Mouse (Mus musculus) urinary bladder, adult 18-20 months (tissue): ENCODE measurements around the gene St8sia1.
A peak's percentile ranks its signal among the peaks of the same experiment; 100 is the strongest.
"Not testable (repeated sequence)": the region's sequence is repeated elsewhere in the genome, so short reads cannot be mapped to it uniquely, and the experiment has no call there.

Source experiments
- DNase-seq, 2 experiments: peaks; one replicate each; pipeline ENCODE4 v3.0.0; 2022; ENCODE audit warnings: low spot score in 2 of 2, mixed read lengths in 2 of 2

St8sia1 gene

DNA sequence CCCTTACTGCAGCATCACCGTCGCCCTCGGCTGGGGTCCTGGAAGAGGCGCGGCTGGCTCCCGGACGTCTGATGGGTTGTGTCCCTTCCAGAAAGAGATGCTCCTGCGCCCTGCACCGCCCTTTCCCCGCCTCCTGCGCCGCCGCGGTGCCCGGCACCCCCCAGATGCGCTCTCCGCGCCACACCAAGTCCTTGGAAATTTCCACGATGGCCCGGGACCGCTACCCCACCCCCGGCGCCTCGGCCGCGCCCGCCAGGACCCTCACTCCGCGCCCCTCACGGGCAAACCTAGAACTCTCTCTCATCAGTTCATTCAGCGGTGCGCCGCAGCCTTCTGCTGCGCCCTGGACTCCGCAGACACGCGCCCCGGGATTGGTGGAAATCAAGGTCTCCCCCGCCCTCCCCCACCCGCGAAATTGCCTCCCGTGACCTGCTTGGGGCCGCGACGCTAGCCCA lies at the start of gene St8sia1:
Gene St8sia1, minus strand, starts transcription at position 377 of the 455 bp plus-strand sequence.
- no peak for DNase-seq

DNA sequence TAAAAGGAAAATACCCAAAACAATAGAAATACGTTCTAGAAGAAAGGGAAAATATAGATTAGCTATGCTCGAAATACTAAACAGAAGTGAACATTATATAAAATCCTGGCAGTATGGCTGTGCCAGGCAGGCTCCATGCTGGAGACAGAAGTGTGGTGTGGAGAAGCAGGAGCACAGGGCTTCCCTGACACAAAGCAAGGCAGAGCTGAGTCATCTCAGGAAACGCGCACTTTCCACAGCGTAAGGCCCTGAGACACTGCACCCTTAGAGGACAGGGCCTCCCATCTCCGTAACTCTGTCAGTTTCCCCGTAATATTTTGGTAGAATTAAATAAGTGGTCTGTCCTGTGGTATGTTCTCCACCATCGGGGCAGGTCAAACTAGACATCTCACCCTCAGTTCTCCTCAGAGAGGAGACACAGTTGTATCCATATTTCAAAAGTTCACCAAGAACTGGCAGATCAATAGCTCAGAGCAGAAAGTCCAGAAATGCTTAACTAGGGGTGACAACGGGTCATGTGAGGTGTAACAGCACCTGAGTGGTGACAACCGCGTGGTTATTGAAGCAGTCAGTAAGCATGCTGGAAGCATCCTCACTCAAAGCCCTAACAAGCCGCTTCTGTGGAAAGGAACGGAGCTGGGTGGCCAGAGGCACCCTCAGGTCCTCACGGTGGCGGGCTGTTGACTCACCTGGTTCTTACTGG lies 48.4 kb upstream of the St8sia1 start:
- DNase-seq, result no peak

DNA sequence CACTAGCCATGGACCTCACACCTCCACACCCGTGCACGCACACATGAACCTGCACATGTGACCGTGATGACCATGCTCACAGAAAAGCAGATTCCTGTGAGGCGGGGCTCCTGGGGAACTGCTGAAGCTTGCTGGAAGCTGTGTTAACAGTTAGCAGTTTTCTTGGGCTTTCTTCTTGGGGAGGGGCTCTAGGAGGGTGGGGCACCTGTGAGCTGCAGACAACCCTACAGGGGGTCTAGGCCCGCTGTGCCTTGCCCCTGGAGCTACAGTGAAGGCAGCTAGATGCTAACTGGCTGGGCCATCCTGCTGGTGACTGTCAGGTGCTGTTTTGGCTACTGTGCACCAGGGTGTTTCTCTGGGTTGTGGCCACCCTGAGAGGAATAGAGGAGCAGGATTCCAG lies 44.6 kb upstream of the St8sia1 start:
- no peak for DNase-seq

DNA sequence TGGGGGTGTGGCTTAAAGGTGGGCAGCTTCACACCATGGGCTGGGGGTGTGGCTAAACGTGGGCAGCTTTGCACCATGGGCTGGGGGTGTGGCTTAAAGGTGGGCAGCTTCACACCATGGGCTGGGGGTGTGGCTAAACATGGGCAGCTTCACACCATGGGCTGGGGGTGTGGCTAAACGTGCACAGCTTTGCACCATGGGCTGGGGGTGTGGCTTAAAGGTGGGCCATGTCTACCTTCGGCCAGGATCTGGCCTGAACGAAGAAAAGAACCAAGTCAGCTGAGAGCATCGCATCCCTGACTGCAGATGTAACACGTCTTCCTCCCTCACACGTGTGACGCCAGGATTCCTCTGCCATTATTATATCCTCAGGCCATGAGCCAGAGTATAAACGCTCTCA lies 41.0 kb upstream of the St8sia1 start:
- not testable (repeated sequence) for DNase-seq

DNA sequence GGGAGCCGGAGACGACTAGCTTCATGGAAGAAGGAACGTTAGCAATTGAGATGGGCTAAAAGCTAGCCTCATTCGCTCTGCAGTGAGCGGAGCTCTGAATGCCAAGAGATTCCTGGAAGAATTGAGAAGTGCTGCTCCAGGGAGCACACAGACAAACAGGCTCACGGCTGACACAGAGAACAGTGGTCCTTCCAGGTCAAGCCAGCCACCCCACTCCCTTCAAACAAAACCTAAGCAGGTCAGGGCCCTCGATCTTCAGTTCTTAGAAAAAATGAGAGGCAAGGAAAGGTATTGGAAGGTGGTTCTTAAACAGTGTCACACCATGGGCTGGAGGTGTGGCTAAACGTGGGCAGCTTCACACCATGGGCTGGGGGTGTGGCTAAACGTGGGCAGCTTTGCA lies 40.5 kb upstream of the St8sia1 start:
- DNase-seq, result no peak

DNA sequence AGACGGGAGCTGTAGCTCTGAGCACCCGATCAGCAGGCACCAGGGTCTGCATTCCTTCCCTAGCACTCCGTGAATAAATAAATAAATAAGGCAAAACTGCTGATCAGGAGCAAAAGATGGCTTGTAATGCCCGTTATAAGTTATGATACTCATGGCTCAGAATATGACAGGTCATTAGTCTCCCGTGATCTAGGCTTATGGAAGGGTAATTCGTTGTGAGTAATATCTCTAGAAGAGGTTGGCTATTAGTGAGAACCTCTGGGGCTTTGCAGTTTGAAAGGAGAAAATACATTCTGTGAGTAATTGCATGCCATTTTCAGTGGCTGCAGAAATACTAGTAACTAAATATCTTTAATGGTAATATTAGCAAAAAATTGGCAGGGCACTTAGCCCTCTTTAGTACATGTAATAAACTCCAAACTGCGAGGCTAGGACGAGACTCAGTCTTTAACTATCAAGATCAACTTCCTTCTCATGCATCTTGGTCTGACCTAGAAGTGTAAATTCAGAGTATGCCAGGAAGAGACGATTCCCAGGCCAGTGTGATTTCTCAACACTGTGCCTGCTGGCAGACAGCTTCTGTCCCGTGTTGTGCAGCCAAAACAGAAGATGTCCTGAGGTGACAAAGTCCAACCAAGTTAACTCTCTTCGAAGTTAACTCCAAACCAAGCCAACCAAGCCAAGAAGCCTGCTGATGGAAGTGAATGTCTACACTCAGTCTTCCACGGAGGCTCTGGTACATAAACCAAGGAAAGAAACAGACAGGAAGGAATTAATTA lies 34.2 kb upstream of the St8sia1 start:
- DNase-seq, result no peak

DNA sequence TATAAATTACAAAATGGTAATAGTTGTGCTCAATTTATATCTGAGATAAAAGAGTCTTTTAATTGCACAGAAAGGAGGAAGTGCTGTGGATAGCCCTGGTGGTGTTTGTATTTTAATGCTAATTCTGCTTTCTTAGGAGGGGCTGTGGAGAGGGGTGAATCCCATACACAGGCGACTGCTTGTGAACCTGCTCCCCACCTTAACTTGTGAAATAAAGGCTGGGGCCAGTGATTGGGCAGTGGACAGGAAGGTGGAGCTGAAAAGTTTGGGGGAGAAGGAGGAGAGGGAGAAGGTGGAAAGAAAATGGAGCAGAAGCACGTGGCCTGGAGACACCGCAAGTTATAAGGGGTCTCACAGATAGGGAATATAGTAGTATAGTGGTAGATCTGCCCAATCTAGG lies 32.6 kb upstream of the St8sia1 start:
- no peak for DNase-seq

DNA sequence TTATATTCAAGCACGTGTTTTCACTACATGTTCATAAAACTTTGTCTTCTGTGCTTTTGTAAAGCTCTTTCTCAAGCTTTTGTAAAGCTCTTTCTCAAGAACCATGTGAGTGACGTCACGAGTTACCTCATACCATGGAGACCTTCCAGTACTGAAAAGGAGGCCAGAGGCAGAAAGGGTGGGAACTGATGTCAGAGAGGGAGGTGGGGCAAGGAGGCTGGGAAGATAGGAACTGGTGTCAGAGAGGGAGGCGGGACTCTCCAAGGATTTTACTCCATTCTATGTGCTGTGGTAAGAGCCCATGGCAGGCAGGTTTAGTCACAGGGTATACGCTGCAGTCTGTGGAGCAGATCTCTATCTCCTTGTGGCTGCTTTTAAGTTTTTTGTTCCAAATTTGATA lies 31.3 kb upstream of the St8sia1 start:
- peak in 1 of 2 experiments; percentile 15 for DNase-seq

DNA sequence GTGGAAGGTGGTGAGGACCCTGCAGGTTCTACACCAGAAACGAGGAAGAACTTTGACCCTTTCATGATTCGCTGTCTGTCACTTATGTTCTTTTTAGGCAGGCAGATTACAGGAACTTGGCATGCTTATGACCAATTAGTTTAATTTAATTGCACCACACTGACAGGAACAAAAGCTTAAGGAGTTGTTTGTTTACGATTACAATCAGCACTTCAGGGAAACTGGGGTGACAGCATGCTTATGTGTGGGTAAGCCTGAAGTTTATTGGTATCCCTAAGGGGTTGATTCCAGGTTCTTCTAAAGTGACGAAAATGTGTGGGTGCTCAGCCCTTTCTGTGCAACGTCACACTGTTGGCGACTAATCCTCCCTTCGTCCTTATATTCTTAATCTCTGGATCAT lies 30.6 kb upstream of the St8sia1 start:
- DNase-seq, result no peak

DNA sequence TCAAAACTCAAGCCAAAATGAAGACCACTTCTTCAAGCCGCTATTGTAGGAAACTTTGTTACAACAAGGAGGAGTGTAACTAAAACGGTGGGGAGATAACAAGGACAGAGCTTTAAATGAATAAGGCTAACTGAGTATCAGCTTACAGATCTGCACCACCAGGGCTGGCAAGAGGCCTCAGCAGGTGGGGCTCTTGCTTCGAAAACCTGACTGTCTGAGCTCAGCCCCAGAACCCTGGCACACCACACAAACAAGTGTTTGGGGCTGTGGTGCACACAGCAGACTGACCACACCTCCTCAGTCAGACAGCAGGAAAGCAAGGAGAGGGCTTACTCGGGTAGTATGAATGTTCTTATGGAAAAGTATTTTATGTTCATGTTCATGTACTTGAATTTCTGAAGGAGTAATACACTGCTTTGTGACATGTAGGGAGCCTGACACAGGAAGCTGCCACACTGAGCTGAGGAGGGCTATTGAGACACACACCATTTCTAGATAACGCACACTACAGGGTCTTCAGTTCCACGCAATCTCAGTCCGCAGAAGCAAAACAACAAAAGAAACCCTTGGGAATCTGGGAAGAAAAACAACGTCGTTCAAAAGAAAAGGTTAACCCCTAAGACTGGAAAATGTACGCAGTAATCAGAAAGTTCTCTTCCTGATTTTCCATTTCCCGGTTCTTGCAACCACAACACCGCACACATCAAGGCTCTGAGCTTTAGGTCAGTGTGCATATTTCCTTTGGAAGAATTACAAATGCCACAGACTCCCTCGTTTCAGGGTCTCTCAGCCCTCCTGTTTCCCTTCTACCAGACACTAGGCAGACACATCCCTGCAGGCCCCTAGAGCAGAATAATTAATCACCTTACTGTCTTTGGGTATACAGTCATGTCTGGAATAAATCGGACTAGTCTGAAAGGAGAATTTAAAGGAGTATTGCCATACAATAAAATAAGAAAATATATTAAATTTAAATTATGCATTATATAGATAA lies 29.8 kb upstream of the St8sia1 start:
- DNase-seq, result no peak

DNA sequence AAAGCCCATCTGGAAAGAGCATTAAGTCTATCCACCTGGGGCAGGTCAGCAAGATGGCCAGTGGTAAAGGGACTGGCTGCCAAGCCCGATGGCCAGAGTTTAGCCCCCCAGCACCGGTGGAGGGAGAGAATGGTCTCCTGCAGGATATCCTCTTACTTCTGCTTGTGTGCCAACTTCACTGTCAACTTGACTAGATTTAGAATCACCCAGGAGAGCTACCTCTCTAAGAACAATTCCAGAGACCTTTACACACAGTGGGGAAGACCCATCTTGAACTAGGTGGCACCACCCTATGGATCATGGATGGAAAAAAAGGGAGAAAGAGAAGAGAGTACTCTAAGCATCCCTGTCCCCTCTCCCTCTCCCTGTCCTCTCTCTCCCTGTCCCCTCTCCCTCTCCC lies 28.7 kb upstream of the St8sia1 start:
- no peak for DNase-seq

DNA sequence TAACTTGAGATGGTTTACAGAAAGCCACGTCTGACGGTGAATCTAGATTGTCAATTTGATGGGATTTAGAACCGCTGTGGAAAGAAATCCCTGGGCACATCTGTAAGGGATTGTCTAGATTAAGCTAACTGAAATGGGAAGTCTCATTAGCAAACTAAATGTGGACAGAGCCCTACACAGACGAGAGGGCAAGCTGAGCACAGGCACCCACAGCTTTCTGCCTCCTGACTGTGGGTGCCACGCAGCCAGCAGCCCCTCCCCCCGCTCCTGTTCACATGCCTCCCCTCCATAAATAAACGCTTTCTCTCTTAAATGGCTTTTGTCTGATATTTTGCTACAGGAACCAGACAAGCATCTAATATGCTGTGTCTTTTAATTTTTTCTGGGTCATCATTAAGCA lies 27.8 kb upstream of the St8sia1 start:
- DNase-seq, result no peak

DNA sequence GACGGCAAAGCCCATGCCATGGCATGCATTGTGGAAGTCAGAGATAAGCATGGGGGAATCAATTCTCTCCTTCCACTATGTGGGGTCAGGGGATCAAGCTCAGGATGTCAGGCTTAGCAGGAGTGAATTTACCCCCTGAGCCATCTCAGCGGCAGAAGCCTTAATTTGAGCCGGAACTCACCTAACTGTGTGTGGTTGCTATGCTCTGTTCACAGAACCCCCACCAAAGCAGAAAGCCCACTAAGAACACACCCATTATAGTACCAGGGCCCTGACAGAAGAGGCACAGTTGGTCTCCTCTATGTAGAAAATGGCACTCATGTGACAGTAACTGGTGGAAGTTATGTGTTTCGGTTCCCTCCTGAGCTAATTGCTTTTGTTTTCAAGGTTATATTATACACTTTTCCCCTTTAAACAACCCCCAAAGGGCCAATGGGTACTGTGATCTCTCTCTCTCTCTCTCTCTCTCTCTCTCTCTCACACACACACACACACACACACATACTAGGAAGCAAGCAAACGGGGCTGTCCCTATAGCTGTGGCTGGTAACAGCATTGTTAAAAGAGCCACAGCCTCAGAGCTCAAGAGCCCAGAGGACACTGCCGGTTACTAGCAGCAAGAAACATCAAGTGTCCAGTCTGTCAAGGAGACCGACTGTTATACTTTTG lies 27.3 kb upstream of the St8sia1 start:
- no peak for DNase-seq

DNA sequence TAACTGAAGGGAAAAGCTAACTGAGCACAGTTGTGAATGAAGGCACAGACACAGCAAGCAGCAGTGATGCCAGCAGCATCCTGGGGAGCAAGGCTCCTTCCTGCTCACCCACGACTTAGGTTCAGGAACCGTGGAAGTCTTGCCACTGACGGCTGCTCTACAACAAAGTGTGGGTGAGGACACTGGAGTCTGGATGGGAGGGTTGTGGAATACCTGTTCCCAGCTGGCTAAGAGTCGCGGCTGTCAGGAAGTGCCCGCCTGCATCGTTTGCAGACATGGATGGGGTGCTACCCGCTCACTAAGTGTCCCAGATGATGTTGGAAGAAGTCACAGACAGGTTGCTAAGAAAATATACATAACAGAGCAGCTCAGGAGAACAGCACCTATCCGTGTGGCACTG lies 26.3 kb upstream of the St8sia1 start:
- DNase-seq, result no peak

DNA sequence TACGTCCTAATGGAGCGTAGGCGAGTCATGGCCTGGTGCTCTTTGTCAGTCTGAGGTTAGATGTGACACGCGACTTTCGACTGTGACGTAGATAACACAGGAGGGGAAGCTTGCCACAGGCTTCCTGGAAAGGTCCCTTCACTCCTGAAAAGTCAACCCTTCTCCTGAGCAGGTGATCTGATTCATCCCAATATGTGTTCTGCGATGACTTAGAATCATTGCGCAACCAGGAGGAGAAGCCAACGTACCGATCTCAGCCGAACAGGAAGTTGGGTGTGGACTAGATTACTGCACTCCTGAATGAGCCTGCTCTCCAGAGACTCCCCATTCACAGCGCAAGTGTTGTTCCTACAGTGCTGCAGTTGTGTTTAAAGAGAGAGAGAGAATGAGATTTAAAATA lies 25.2 kb upstream of the St8sia1 start:
- peak in 1 of 2 experiments; percentile 17 for DNase-seq

DNA sequence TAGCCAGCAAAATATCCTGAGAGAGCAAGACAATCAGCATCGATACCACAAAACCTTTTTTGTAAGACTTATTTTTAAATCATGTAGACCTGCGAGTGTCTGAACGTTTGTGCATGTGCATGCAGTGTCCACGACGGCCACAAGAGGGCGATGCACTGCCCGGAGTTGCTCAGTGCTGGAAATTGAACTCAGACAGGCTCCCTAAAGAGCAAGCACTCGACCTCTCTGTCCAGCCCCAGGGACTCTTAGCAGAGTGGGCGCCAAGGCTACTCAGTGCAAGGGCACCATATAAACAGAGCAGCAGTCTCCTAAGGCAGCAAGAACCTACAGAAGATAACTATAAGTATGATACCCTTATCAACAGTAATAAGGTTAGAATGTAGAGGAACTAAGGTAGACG lies 24.5 kb upstream of the St8sia1 start:
- DNase-seq, result no peak

DNA sequence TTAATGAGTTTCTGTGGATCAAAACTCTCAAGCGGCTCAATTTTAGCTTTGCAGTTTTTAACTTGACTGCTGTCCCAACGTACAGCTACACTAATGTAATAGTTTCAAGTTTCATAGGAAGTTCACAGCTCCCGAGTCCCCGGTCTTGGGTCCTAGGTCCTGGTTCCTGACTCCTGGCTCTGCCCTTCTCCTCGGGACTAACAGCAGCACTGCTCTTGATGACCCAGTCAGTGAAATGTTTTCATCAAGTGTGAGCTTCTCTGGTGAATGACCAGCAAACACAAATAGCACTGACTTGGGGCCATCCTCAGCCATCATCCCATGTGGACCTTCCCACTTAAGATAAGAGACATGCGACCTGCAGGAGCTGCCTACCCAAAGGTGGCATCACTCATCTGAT lies 24.0 kb upstream of the St8sia1 start:
- no peak for DNase-seq

DNA sequence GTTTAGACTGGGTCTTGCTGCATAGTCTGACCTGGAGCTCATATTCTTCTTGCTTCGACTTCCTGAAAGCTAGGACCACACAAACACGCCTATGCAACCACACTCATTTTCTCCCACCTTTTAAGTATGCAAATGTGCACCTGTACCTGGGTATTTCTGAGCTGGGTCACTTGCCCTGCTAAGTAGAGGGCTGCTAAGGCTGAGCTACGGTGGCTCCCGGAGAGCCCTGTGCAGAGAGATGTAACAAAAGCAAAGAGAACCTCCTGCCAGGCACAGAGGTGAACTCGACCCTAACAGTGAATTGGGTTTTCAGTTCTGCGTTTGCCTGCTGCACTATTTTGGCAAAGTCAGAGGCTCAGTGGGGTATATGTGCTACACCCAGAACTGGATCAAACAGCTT lies 23.4 kb upstream of the St8sia1 start:
- no peak for DNase-seq

DNA sequence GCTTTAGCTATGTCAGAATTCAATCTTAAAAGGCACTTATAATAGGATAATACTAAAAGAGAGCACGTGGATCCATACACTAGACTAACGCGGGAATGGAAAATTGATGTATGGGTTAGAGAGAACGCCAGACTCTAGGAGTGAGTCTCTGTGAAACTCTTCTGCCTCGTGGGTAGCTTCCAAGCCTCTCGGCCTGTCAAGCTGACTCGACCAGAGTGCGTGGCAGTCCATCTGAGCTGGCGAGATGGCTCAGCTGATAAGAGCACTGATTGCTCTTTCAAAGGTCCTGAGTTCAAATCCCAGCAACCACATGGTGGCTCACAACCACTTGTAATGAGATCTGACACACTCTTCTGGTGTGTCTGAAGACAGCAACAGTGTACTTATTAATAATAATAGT lies 22.5 kb upstream of the St8sia1 start:
- DNase-seq, result not testable (repeated sequence)

DNA sequence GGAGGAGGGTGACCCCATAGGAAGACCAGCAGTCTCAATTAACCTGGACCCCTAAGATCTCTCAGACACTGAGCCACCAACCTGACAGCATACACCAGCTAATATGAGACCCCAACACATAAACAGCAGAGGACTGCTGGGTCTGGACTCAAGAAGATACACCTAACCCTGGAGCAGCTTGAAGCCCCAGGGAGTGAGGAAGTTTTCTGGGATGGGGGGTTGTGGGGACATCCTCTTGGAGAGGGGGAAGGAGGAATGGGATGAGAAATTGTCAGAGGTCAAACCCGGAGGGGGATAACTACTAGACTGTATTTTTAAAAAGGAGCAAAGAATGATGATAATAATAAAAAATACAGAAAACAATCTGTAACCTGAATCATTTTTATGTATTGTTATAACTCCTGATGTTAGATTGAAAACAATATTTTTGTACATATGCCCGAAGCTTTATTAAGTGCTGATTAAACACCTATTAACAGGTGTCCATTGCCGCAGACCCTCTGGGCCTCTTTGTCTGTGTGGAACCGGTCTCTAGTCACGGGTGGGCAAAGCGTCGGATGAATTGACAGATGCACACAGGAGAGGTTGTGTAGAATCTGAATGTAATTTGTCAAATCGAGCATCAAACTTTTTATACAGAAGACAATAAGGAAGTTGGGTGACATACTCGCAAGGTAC lies 21.4 kb upstream of the St8sia1 start:
- not testable (repeated sequence) for DNase-seq
